Mouse (Mus musculus) B cell, adult 2 months (primary cell): Measurements from ENCODE around the gene Lamc1.
"Not testable (repeated sequence)": the region's sequence is repeated elsewhere in the genome, so short reads cannot be mapped to it uniquely, and the experiment has no call there.

Source experiments
- DNase-seq, 2 experiments: peaks; one replicate each; pipeline ENCODE4 v3.0.0; 2022

Gene Lamc1

DNA sequence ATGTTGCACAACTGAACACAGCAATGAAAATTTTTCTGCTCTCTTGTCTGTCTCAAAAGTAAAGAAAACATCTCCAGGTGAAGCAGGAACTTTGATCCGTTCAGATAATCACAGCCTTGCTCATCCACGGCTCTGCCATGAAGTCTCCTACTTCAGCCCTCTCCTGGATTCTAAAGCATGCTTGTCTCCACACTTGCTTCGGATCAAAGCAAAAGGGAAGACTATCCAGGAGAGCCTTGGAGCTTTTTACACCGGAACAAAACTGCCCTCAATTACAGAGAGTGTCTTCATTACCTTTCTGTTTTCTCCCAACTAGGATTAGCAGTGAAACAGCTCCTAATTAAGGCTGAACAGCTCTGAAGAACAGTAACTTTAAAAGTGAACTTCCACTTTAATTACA is 1.4 kb downstream of the Lamc1 start:
- DNase-seq = no peak

DNA sequence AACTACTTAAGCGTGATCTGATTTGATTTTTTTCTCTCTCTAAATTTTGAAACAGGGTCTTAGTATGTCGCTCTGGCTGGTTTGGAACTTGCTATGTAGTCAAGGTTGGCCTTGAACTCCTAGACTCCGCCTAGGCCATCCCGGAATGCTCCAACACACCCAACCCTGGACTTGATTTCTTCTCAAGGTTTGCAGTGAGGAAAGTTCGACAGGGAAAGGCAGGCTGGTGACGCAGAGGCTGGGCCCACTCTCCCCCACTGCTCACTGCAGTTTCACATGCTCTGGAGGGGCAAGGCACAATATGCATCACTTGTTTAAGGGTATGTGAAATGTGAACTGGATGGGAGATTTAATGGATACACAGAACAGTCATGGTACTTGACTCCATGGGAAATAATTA is 3.3 kb downstream of the Lamc1 start:
- DNase-seq = no peak

DNA sequence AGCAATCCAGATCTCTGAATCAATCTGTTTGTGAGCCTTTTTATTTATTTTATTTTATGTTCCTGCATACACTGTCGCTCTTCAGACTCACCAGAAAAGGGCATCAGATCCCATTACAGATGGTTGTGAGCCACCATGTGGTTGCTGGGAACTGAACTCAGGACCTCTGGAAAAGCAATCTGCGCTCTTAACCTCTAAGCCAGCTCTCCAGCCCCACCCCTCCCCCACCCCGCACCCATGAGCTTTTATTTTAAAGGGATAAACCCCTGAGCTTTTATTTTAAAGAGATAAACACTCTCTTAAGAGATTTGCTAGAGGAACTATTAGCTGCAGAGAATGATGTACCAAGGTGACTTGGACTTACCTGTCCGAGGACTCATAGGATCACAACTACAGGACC is 5.5 kb downstream of the Lamc1 start:
- no peak for DNase-seq

DNA sequence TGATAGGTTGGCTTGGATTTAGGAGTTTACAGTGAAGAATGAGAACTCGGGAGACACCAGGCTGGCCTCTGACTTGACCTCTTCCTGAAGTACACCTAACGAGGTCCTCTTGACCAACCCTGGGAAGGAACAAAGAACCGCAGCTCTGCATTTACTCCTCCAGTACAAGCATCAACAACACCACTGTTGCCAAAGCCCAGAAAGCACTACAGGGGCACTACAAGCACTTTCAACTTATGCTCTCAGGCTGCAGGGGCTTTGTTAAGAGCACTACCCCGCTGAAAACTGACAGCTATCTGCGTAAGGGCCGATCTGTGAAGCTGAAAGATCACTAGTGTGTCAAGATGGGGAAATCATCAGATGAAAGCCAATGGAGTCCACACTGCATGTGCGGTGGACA is 6.4 kb downstream of the Lamc1 start:
- DNase-seq = no peak

DNA sequence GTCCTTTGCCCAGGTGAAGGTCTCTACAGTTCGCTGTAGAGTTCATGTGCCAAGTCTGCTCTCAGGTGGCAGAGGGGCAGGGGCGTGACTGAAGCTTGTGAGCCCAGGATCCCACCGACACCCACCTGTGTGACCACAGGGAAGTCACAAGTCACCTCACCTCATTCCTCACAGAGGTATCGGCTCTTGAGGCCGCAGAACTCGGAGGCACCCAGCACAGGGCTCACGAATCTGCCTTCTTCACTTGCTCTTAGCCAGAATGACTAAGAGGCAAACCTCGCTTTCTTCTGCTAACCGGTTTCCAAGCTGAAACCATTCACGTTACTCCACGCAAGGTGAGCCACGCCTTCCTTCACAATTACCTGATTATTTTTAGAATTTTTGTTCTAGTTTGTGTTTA is 11.2 kb downstream of the Lamc1 start:
- DNase-seq = no peak

DNA sequence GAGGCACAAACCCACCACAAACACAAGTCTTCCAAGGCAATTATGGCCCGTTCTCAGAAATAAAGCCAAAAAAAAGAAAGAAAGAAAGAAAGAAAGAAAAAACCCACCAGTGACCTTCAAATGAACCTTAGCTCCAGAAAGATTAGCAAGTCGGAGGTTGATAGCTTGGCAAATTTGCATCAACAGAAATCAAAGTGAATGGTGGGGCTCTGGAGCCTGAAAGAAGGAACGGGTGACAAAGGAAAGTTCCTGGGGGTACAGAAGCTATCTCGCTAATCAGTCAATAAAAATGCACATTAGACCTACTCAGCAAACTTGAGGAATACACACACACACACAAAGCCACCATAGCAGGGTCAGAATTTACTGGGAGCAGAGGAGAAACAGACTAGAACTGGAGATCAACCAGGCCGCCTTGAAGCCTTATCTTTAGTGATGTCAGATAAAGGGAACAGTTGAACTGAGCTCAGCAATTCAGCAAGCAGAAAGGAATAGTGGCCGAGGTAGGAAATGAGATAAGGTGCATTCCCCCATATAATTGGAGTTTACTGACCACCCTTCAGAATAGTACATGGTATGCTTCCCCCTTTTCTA is 11.9 kb downstream of the Lamc1 start:
- no peak for DNase-seq

DNA sequence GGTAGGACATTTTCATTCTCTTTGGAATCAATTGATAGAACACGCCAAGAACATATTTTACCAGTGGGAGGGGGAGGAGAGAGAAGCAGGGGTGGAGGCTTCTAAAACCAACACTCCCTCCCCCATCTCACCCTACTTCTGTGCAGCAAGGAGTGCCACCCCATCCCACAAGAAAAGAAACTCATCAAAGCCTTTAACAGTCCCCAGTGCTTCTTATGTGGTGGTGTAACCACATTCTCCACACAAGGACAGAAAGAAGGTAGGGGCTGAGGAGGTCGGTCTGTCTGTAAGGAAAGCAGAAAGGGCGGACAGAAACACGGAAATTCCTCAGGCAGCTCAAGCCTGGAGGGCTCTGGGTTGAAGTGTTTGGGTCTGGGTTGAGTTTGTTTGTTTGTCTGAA is 12.5 kb downstream of the Lamc1 start:
- DNase-seq = no peak

DNA sequence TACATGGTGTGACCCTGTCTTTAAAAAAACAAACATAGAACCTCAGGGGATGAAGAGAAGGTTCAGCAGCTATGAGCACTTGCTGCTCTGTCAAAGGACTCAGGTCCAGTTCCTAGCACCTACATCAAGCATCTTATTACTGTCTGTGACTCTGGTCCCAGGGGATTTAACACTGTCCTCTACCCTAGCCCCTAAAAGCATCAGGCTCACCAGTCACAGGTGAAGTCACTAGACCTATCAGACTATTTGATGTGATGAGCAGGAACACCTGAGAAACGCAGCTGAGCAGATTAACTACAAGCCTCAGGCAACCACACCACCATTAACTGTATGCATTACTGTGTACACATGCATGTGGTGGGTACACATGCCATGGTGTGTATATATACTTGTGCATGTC is 13.8 kb downstream of the Lamc1 start:
- no peak for DNase-seq

DNA sequence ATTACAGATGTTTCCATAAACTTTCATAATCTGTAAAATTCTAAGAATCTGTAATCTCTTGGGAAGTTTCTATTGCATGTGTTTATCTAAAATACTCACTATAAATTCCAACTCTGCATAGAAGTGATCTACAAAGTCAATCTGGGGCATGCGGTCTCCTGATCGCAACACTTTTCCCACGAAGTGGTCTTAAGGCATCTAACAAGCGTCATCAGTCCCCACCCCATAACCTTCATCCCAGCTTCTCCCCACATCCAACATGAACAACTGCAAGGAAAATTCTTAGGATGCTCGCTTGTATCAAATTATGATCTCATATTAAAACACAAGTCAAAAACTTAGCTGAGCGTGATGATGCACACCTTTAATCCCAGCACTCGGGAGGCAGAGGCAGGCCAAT is 14.3 kb downstream of the Lamc1 start:
- DNase-seq = no peak

DNA sequence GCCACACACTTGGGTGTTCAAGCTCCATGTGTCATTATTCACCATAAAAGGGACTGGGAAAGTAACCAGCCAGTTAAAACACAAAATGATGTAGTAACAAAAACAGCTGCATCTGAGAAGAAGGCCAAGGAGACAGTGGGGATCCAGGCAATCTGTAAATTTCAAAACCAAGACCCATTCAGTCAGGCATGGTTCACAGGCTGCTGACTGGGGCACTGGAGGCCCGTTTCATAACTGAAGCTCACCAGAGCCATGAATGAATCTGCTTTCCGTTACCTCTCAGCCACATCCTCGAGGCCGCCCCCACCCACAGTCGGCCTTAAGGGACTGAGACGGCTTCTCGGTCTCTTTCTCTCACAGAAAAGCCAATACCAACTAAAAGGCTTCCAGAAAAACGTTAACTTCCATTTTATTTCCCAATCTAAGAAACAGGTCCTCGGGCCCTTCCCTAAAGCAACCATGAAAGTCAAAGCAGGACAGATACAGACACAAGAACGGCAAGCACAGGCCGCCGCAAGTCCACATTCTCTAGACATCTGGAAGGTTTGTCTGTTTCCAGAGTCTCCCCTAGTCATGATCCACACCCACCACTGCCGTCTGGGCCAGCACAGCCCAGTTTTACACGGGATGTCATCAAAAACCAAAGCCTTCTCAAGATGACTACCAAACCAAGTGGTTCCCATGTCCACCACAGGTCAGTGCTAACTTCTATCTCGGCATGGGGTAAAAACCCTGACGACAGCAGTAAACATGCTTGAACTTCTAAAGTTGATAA is 14.9 kb downstream of the Lamc1 start:
- DNase-seq = peak; percentile 66 to 71

DNA sequence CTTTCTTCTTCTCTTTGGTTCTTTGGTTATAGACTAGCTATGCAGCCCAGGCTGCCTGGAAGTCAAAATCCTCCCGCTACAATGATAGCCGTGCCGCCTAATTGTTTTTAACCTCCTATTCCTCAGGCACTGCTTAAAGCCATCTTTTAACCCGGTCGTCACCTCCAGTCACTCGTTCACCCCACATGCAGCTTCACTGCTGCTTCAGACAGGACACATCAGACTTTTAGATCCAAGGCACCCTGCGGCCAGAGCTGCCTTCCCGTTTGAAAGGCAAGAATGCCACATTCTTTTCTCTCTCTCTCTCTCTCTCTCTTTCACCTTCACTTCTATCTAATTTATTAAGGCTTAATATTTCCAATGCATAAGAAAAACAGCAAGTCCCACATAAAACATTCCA is 15.6 kb downstream of the Lamc1 start:
- no peak for DNase-seq

DNA sequence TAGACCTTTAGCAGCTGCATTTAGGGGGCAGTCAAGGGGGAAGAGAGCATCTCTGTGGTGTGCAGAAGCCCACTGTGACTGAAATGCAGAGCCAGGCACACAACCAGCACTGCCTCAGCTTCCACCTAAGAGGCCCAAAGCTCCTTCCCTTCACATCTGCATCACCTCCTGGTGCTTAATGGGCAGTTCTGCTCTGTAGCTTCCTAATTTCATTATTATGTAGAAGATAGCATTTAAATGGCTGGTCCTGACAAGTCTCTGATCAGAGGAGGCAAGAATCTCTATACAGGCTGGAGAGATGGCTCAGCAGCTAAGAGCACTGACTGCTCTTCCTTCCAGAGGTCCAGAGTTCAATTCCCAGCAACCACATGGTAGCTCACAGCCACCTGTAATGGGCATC is 16.3 kb downstream of the Lamc1 start:
- DNase-seq = no peak

DNA sequence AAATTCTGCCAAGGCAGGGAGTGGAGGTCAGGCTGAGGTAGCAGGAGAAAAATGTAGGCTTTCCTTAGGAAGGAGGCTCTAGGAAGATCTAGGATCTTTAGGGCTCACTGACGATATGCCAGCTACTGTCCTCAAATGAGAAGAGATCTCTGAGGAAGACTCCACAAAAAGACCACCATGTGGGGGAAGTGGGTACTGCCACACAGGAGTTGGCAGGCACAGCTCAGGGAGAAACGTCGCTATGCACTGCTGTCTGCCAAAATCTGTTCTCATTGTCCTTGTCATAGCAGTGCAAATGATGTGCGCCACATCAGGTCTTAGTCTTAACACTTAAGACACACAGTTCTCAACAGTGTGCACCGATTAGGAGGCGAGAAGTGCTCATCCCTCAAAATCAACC is 17.5 kb downstream of the Lamc1 start:
- DNase-seq = peak; percentile 32 to 51

DNA sequence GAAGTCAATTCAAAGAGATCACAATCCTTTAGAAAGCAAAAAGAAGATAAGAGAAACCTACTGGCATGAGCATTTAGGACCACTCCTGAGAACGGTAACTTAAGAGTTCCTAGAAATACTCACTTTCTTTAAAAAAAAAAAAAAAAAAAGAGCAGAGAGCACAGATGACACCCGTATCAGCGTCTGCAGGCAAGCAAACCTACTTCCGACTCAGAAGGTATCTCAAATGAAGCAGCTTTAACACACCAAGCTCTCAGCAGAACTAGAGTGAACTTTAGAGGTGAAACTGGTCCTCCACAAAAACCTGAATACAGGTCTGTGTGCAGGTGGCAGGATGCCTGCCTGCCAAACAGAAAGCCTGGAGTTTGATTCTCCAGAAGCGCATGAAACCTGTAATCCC is 19.6 kb downstream of the Lamc1 start:
- no peak for DNase-seq

DNA sequence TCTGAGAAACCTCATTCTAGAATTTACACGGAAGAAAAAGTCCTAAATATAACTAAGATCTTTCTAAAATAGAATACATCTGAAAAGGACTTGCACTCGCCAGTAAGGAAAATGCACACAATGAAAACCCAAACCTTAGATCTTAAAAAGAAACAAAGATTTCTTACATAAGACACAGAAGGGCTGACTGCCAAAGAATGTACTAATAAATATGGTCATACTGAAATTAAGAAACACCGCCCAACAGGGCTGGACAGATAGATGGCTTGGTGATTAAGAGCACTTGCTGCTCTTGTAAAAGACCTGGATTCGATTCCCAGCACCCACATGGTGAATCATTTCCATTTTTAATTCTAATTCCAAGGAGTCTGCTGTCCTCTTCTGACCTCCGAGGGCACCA is 22.4 kb downstream of the Lamc1 start:
- no peak for DNase-seq

DNA sequence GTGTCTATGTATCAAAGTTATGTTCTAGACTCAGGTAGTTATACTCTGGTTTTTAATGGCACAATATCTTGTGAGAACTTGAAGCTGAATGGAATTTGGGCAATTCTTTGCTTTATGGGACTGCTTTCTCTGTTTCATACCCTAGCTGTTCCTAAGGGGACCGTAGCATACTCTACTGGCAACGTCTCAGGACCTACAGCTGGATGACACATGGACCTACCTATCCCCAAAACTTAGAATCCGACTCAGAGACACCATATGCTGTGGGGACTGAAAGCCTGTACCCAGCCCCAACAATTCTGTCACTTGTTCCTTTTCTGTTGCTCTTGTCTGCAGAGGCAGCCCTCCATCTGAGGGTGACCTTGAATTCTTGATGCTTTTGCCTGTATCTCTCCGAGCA is 23.3 kb downstream of the Lamc1 start:
- peak; percentile 29 to 37 for DNase-seq

DNA sequence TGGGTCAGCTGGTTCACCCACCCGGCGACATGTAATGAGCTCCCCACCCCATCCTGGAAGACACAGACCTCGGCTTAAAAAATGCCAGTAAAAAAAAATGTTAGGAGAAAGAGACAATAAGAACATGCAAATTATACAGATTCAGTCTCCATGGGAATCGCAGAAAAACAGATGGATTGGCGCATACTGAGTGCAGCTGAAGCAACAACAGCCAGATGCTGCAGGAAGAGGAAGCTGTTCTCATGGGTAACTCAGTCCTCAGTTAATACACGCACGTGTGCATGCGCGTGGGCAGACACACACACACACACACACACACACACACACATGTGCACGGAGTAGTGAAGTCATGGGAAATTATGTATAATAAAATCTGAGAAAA is 23.7 kb downstream of the Lamc1 start:
- peak; percentile 73 to 74 for DNase-seq

DNA sequence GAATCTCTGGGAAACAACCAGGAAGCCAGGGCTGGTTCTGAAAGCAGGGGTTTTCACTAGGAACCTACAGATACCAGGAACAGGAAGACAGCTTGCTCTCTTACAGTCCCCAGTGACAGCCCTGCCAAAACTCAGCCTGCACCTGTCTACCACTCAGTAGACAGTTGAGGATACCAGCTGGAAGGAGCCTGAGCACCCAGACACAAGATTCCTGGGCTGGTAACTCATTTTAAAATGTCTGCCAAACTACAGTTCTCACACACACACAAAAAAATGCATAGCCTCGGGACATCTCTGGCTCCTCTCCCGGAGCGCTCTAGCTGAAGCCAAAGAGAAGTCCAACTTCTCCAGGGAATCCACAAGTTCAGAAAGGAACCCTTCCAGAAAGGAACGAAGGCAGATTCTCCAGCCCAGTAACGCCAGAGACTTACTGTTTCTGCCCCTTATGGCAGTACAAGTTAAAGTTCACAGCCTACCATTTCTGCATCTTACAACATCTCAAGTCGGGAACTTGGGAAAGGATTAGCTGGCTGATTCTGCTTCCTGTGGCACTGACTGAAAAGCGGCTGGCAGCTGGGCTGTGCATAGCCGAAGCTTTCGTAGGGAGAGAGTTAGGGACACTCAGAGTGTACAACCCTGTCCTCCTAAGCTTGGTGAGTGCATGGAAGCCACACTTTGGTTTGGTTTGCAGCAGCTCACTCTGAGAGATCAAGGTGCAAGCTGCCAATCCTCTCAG is 24.2 kb downstream of the Lamc1 start:
- peak; percentile 35 to 41 for DNase-seq

DNA sequence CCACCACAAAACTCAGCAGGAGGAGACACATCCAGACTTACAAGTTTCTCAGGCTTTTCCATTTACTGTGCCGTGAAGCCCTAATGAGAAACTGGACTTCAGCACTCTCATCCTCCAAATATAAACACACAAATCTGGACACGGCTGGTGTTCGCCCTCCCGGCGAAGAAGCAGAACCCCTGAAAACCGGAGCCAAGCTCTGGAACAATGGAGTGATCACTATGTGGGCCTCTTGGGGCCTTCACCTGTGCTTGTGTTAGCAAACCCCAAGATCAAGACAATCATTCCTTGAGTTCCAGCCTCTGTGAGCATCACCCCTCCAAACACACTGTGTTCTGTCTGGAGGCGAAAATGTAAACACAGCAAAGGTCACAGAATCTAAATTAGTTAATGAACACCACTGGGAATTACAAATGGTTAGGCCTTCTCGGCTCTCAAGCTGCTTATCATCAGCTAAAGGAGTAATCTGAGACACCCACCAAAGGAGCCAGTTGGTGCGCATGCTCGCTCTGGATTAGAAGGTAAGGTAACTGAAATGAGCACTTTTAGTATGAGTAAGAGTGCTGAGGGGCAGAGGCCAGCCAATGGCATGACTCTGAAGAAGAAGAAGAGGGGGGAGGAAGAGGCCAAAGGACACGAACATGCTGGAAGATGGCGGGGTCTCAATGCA is 24.9 kb downstream of the Lamc1 start:
- peak in 1 of 2 experiments; percentile 37 for DNase-seq

DNA sequence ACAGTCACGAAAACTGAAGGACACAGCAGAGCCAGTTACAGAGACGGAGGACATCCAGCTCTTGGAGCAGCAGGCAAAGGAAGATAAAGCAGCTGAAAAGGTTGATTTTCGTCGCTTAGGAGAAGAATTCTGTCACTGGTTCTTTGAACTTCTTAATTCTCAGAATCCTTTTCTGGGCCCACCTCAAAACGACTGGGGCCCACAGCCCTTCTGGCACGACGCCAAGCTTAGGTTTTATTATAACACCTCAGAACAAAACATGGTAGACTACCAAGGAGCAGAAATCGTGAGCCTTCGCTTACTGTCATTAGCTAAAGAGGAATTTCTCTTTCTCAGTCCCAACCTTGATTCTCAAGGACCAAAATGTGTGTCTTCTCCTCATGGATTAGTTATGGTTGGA is 26.9 kb downstream of the Lamc1 start:
- DNase-seq = not testable (repeated sequence)

DNA sequence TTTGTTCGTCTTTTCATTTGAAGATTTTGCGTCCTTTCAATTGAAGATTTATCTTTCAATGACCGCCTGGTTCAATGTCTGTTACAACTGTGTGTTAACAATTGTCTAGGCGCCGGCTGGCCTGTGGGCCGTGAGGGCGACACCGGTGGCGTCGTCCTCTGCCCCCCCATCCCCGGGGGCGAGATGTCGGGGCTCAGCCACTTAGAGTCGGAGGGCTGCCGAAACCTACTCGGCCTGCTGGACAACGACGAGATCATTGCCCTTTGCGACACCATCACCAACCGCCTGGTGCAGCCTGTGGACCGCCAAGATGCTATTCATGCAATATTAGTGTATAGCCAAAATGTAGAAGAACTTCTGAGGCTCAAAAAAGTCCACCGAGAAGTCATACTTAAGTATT is 27.3 kb downstream of the Lamc1 start:
- peak; percentile 14 to 21 for DNase-seq

DNA sequence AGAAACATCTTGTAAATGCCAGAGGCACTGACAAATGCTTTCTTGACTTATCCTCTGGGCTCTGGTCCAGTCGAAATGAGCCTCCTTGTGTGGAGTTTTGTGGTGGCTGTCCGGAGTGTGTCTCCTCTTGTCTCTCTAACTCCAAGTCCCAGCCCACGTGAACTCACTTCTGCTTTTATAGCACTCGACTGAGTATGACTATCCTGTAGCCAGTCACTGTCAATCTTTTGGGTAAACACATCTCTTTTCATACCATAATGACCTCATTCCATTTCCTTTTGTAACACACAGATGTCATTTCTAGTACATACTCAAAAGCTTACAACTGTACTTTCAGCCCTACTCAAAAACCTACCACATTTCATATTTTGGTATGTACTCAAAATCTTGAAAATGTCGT is 33.1 kb downstream of the Lamc1 start:
- DNase-seq = peak; percentile 76 to 77

DNA sequence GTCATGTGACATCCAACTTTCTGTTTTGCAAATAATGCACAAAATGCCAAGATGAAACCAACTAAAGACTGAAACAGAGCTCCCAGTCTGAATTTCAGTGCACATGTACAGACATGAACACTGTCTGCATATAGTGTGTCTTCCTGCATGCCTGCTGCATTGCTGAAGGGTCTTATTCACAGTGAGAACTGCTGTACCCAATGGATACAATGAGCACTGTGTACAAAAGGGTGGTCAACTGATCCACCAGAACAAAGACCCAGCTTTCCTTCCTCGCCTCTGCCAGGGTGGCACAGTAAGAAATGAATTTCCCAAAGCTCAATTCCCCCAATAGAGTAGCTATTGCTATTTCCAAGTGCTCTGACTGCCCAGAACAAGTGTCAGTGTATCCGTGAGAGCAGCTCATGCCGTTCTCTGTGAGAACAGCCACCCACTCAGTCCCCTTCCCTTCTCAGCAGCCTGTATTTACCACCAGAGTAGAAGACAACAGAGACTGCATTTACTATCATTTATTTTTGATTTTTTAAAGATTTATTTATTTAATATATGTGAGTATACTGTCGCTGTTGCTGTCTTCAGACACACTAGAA is 34.7 kb downstream of the Lamc1 start:
- DNase-seq = peak; percentile 23 to 27
